Mouse (Mus musculus): ENCODE results near the gene Cfap65.

GRCm38 (mm10) chr1:74961722-74962121 is 26.3 kb upstream of the Cfap65 start:
- TF ChIP-seq POLR2A (IDR thresholded peaks at IDR 0.05; ENCODE audit: low read depth, low read length), result no peak
- TF ChIP-seq CTCF (conservative IDR thresholded peaks at IDR 0.05; ENCODE audit: insufficient read depth, insufficient read length, low read depth, low read length), result no peak
